ENCODE assay signal across 20 mouse cellular contexts in genomic region chr2:152763310-152763709, GRCm38 (mm10). TPM values are rescaled to one million over a fixed set of nuclear protein-coding genes. Genes with fewer than 3 reads are reported as not detected.
"Had no signal": no experiment of that assay in that cellular context is flagged by ENCODE, and none has a peak within 500 bp of the region (broad histone marks: within the 10 kb centered on the region; RNA-seq: fewer than 3 reads in every experiment).

No protein-coding gene starts in this region.

- H3K4me3 ChIP-seq: midbrain, embryonic 10.5 days; midbrain, embryonic 12.5 days; myocyte; neural tube, embryonic 13.5 days; neural tube, embryonic 15.5 days had no signal

- H3K27me3 ChIP-seq: neural tube, embryonic 13.5 days; neural tube, embryonic 15.5 days had no signal

- H3K9me3 ChIP-seq: midbrain, embryonic 10.5 days; midbrain, embryonic 12.5 days; neural tube, embryonic 13.5 days; neural tube, embryonic 15.5 days had no signal

- DNase-seq: lung, adult 18-20 months; lung, postnatal 14 days; lung, postnatal 4 days; midbrain, embryonic 14.5 days; retina, postnatal 1 day; right cerebral cortex, adult 18-20 months; right cerebral cortex, postnatal 25 days; right cerebral cortex, postnatal 4 days; spleen, adult 18-20 months; thymus, adult 18-20 months; thymus, postnatal 14 days; thymus, postnatal 36 days had no signal

- H3K36me3 ChIP-seq: midbrain, embryonic 10.5 days; midbrain, embryonic 12.5 days; neural tube, embryonic 13.5 days; neural tube, embryonic 15.5 days had no signal

- H3K4me2 ChIP-seq: midbrain, embryonic 12.5 days; neural tube, embryonic 13.5 days; neural tube, embryonic 15.5 days had no signal

- ATAC-seq: midbrain, embryonic 16.5 days had no signal

- H3K27ac ChIP-seq: liver, embryonic 14.5 days; midbrain, embryonic 12.5 days; neural tube, embryonic 13.5 days; neural tube, embryonic 15.5 days had no signal

- H3K9ac ChIP-seq: liver, embryonic 14.5 days; midbrain, embryonic 12.5 days; neural tube, embryonic 13.5 days; neural tube, embryonic 15.5 days had no signal

RNA-seq across cellular contexts. Expression of gene Cox4i2, which starts 9.3 kb away (rescaled TPM):
- total RNA-seq: megakaryocyte-erythroid progenitor cell, adult 5-6 weeks had no signal
- polyA plus RNA-seq: myocyte had no signal

RNA-seq across cellular contexts. Expression of gene Id1, which starts 27.3 kb away (rescaled TPM):
- total RNA-seq: megakaryocyte-erythroid progenitor cell, adult 5-6 weeks had no signal
